Mouse (Mus musculus) telencephalon, adult 2 months (tissue): ENCODE data around the gene Olfr455.

Source experiments
- DNase-seq: peaks from one replicate; pipeline ENCODE4 v3.0.0-alpha.2; 2011; ENCODE audit warnings: low read depth, low spot score

Olfr455 gene

GRCm38 (mm10) chr6:42547461-42547860 is at the start of gene Olfr455:
Gene Olfr455 (minus strand): TSS chr6:42547587.
- DNase-seq = no peak

GRCm38 (mm10) chr6:42593138-42593882 is 45.9 kb upstream of the Olfr455 start:
- no peak for DNase-seq

GRCm38 (mm10) chr6:42586569-42586968 is 39.2 kb upstream of the Olfr455 start:
- no peak for DNase-seq

GRCm38 (mm10) chr6:42583488-42583872 is 36.1 kb upstream of the Olfr455 start:
- no peak for DNase-seq

GRCm38 (mm10) chr6:42582741-42583487 is 35.5 kb upstream of the Olfr455 start:
- DNase-seq = no peak

GRCm38 (mm10) chr6:42578678-42579077 is 31.3 kb upstream of the Olfr455 start:
- no peak for DNase-seq

GRCm38 (mm10) chr6:42577433-42577832 is 30.0 kb upstream of the Olfr455 start:
- DNase-seq = no peak

GRCm38 (mm10) chr6:42568205-42568604 is 20.8 kb upstream of the Olfr455 start:
- peak; percentile 57 for DNase-seq

GRCm38 (mm10) chr6:42566076-42566598 is 18.8 kb upstream of the Olfr455 start:
- no peak for DNase-seq

- no peak for DNase-seq
Measured at GRCm38 (mm10) chr6:42562280-42562679, 14.9 kb upstream of the Olfr455 start.

- DNase-seq = no peak
Measured at GRCm38 (mm10) chr6:42560885-42561284, 13.5 kb upstream of the Olfr455 start.

- no peak for DNase-seq
Measured at GRCm38 (mm10) chr6:42558641-42559040, 11.3 kb upstream of the Olfr455 start.

- DNase-seq = no peak
Measured at GRCm38 (mm10) chr6:42546180-42546579, 1.2 kb downstream of the Olfr455 start.

- no peak for DNase-seq
Measured at GRCm38 (mm10) chr6:42545451-42545885, 1.9 kb downstream of the Olfr455 start.

- DNase-seq = no peak
Measured at GRCm38 (mm10) chr6:42544846-42545245, 2.5 kb downstream of the Olfr455 start.

GRCm38 (mm10) chr6:42542036-42543031 is 5.1 kb downstream of the Olfr455 start:
- no peak for DNase-seq

GRCm38 (mm10) chr6:42540681-42541080 is 6.7 kb downstream of the Olfr455 start:
- no peak for DNase-seq

- no peak for DNase-seq
Measured at GRCm38 (mm10) chr6:42539711-42540110, 7.7 kb downstream of the Olfr455 start.

GRCm38 (mm10) chr6:42513461-42513860 is 33.9 kb downstream of the Olfr455 start:
- no peak for DNase-seq

- no peak for DNase-seq
Measured at GRCm38 (mm10) chr6:42509311-42509710, 38.1 kb downstream of the Olfr455 start.

- no peak for DNase-seq
Measured at GRCm38 (mm10) chr6:42503478-42503877, 43.9 kb downstream of the Olfr455 start.
